Mouse (Mus musculus) forebrain, embryonic 16.5 days (tissue): ENCODE data around the gene Ubtd2. TPM values are rescaled to one million over a fixed set of nuclear protein-coding genes. Genes with fewer than 3 reads are reported as not detected.

Source experiments
- ATAC-seq: fragments of 200-750 bp; cut with Nextera tagmentation; 2 replicates; pipeline ENCODE4 v1.8.0; 2017; ENCODE audit warnings: mild to moderate bottlenecking, moderate library complexity
- H3K27ac ChIP-seq: fragments of 300-500 bp; sonication (generic); 2 replicates; pipeline ENCODE4 v1.5.1; 2014; ENCODE audit warnings: low read length, control low read depth
- H3K27me3 ChIP-seq: fragments of 300-500 bp; sonication (generic); replicated peaks from 2 replicates; pipeline ENCODE4 v1.6.1; 2014; ENCODE audit warnings: low read length; ENCODE audit not compliant: control insufficient read depth, insufficient read depth
- H3K36me3 ChIP-seq: fragments of 300-500 bp; sonication (generic); 2 replicates; pipeline ENCODE4 v1.6.1; 2014; ENCODE audit not compliant: control insufficient read depth, insufficient read depth
- H3K4me1 ChIP-seq: fragments of 300-500 bp; sonication (generic); replicated peaks from 2 replicates; pipeline ENCODE4 v1.6.1; 2014; ENCODE audit warnings: low read length; ENCODE audit not compliant: control insufficient read depth, insufficient read depth
- H3K4me2 ChIP-seq: fragments of 300-500 bp; sonication (generic); 2 replicates; pipeline ENCODE4 v1.6.1; 2014; ENCODE audit warnings: mild to moderate bottlenecking, low read length, control low read depth
- H3K4me3 ChIP-seq: fragments of 300-500 bp; sonication (generic); replicated peaks from 2 replicates; pipeline ENCODE4 v1.5.1; 2014; ENCODE audit warnings: mild to moderate bottlenecking, low read length, control low read depth
- H3K9ac ChIP-seq: fragments of 300-500 bp; sonication (generic); replicated peaks from 2 replicates; pipeline ENCODE4 v1.6.1; 2014; ENCODE audit warnings: low read depth, low read length, control low read depth
- H3K9me3 ChIP-seq: fragments of 300-500 bp; sonication (generic); 2 replicates; pipeline ENCODE4 v1.6.1; 2016; ENCODE audit warnings: low read length; ENCODE audit not compliant: control insufficient read depth
- WGBS: fragments of 180-500 bp; shearing (Covaris S2); extraction: QIAGEN DNeasy Blood & Tissue Kit; methylation state at CpG from one replicate; pipeline ENCODE4 v1.1.7; 2014; 5-methylcytosine and 5-hydroxymethylcytosine counted together
- polyA plus RNA-seq: library from polyadenylated mRNA; unstranded; fragments of >200 nt; fragmentation: Nextera tagmentation; extraction: Ambion mirVana; gene quantifications from 2 replicates; pipeline ENCODE4 v1.2.1, GENCODE M21; 2015

The Ubtd2 gene
- polyA plus RNA-seq, 1 experiment from 2014 or later: 60.2 TPM

GRCm38 (mm10) chr11:32486621-32487020 is 31.5 kb downstream of the Ubtd2 start:
- ATAC-seq: no peak
- H3K27ac ChIP-seq: no peak overlapping the region
- H3K4me1 ChIP-seq: no peaks in the 10 kb centered on the region
- no peak overlapping the region for H3K4me3 ChIP-seq
- no peaks in the 10 kb centered on the region for H3K27me3 ChIP-seq
- H3K9me3 ChIP-seq: no peaks in the 10 kb centered on the region
- no peak overlapping the region for H3K4me2 ChIP-seq
- 96% methylated on average over 3 of the region's 3 CpGs for WGBS
- H3K36me3 ChIP-seq: no peaks in the 10 kb centered on the region
- H3K9ac ChIP-seq: no peak overlapping the region

GRCm38 (mm10) chr11:32487501-32487900 is 32.3 kb downstream of the Ubtd2 start:
- 94% methylated on average over 3 of the region's 3 CpGs for WGBS
- no peak overlapping the region for H3K4me3 ChIP-seq
- no peaks in the 10 kb centered on the region for H3K27me3 ChIP-seq
- no peak overlapping the region for H3K4me2 ChIP-seq
- no peaks in the 10 kb centered on the region for H3K36me3 ChIP-seq
- ATAC-seq: no peak
- H3K4me1 ChIP-seq: no peaks in the 10 kb centered on the region
- no peak overlapping the region for H3K27ac ChIP-seq
- H3K9ac ChIP-seq: no peak overlapping the region
- no peaks in the 10 kb centered on the region for H3K9me3 ChIP-seq

- Histone ChIP-seq H3K27ac (no peak overlapping the region), H3K9me3 (no peaks in the 10 kb centered on the region), H3K27me3 (no peaks in the 10 kb centered on the region), H3K4me3 (no peak overlapping the region), H3K4me1 (0 out of 2 replicates have a peak, but pooled peaks cover 4% of the 10 kb centered on the region), H3K9ac (no peak overlapping the region), H3K4me2 (no peak overlapping the region), H3K36me3 (no peaks in the 10 kb centered on the region)
- no peak for ATAC-seq
Measured at GRCm38 (mm10) chr11:32488344-32488743, 33.2 kb downstream of the Ubtd2 start.

- Histone ChIP-seq H3K4me2 (no peak overlapping the region), H3K36me3 (no peaks in the 10 kb centered on the region), H3K4me3 (no peak overlapping the region), H3K9me3 (no peaks in the 10 kb centered on the region), H3K27ac (no peak overlapping the region), H3K27me3 (no peaks in the 10 kb centered on the region), H3K9ac (no peak overlapping the region), H3K4me1 (0 out of 2 replicates have a peak, but pooled peaks cover 5% of the 10 kb centered on the region)
- ATAC-seq: no peak
- WGBS: 89% methylated on average over 5 of the region's 5 CpGs
Measured at GRCm38 (mm10) chr11:32488808-32489670, 33.9 kb downstream of the Ubtd2 start.

GRCm38 (mm10) chr11:32491079-32491478 is 35.9 kb downstream of the Ubtd2 start:
- WGBS: 97% methylated on average over 2 of the region's 2 CpGs
- H3K4me2 ChIP-seq: no peak overlapping the region
- H3K9ac ChIP-seq: no peak overlapping the region
- 0 out of 2 replicates have a peak, but pooled peaks cover 5% of the 10 kb centered on the region for H3K4me1 ChIP-seq
- H3K27ac ChIP-seq: no peak overlapping the region
- ATAC-seq: no peak
- H3K4me3 ChIP-seq: no peak overlapping the region
- H3K9me3 ChIP-seq: no peaks in the 10 kb centered on the region
- no peaks in the 10 kb centered on the region for H3K27me3 ChIP-seq
- H3K36me3 ChIP-seq: no peaks in the 10 kb centered on the region

- Histone ChIP-seq H3K9ac (no peak overlapping the region), H3K27me3 (no peaks in the 10 kb centered on the region), H3K4me2 (no peak overlapping the region), H3K4me1 (peaks cover 7% of the 10 kb centered on the region), H3K9me3 (no peaks in the 10 kb centered on the region), H3K4me3 (no peak overlapping the region), H3K27ac (no peak overlapping the region), H3K36me3 (no peaks in the 10 kb centered on the region)
- no peak for ATAC-seq
Measured at GRCm38 (mm10) chr11:32493312-32493711, 38.1 kb downstream of the Ubtd2 start.

GRCm38 (mm10) chr11:32495283-32495682 is 40.1 kb downstream of the Ubtd2 start:
- Histone ChIP-seq H3K9me3 (no peaks in the 10 kb centered on the region), H3K4me2 (no peak overlapping the region), H3K4me1 (peaks cover 15% of the 10 kb centered on the region), H3K36me3 (no peaks in the 10 kb centered on the region), H3K4me3 (no peak overlapping the region), H3K27me3 (no peaks in the 10 kb centered on the region), H3K27ac (no peak overlapping the region), H3K9ac (no peak overlapping the region)
- 87% methylated on average over 2 of the region's 2 CpGs for WGBS
- no peak for ATAC-seq

- no peak overlapping the region for H3K4me2 ChIP-seq
- peaks cover 10% of the 10 kb centered on the region for H3K4me1 ChIP-seq
- H3K4me3 ChIP-seq: no peak overlapping the region
- peak; percentile 58; the same call in 1 of the 2 replicates for ATAC-seq
- H3K27ac ChIP-seq: no peak overlapping the region
- H3K9me3 ChIP-seq: no peaks in the 10 kb centered on the region
- WGBS: 58% methylated on average over 7 of the region's 7 CpGs
- H3K9ac ChIP-seq: no peak overlapping the region
- H3K36me3 ChIP-seq: no peaks in the 10 kb centered on the region
- H3K27me3 ChIP-seq: no peaks in the 10 kb centered on the region
Measured at GRCm38 (mm10) chr11:32498757-32499535, 43.8 kb downstream of the Ubtd2 start.

- Histone ChIP-seq H3K9ac (no peak overlapping the region), H3K4me1 (peaks cover 10% of the 10 kb centered on the region), H3K36me3 (no peaks in the 10 kb centered on the region), H3K9me3 (no peaks in the 10 kb centered on the region), H3K27me3 (no peaks in the 10 kb centered on the region), H3K27ac (no peak overlapping the region), H3K4me3 (no peak overlapping the region), H3K4me2 (no peak overlapping the region)
- 94% methylated on average over 4 of the region's 4 CpGs for WGBS
- ATAC-seq: no peak
Measured at GRCm38 (mm10) chr11:32499931-32500330, 44.8 kb downstream of the Ubtd2 start.
